Mouse (Mus musculus) CH12.LX (cell line): ENCODE results near the gene Rora. TPM values are rescaled to one million over a fixed set of nuclear protein-coding genes. Genes with fewer than 3 reads are reported as not detected.

Experiments used
- DNase-seq: peaks from one replicate; pipeline ENCODE4 v3.0.0-alpha.2; 2013; ENCODE audit errors: extremely low read depth
- H3K27ac ChIP-seq: 2 replicates; pipeline ENCODE4 v1.5.1; 2012; ENCODE audit warnings: low read depth, mild to moderate bottlenecking, control low read depth, moderate library complexity; ENCODE audit not compliant: insufficient read depth
- H3K27me3 ChIP-seq: replicated peaks from 2 replicates; pipeline ENCODE3; 2012; ENCODE audit warnings: inconsistent platforms
- H3K36me3 ChIP-seq, 2 experiments: replicated peaks in 1 of 2; 2 replicates each; pipeline versions ENCODE3 to v1.6.1; 2012; ENCODE audit warnings: inconsistent platforms in 1 of 2, low read length in 1 of 2, mild to moderate bottlenecking in 1 of 2, mixed read lengths in 1 of 2, moderate library complexity in 1 of 2; ENCODE audit not compliant: control insufficient read depth in 1 of 2, insufficient read depth in 1 of 2
- H3K4me1 ChIP-seq, 2 experiments: 2 replicates each; pipeline ENCODE4 v1.6.1; 2012; ENCODE audit warnings: inconsistent platforms in 1 of 2, moderate library complexity in 1 of 2; ENCODE audit not compliant: insufficient read depth in 2 of 2, control insufficient read depth in 1 of 2
- H3K4me2 ChIP-seq: 2 replicates; pipeline ENCODE4 v1.6.1; 2012; ENCODE audit warnings: low read depth, mild to moderate bottlenecking, control low read depth; ENCODE audit not compliant: poor library complexity, insufficient read depth, severe bottlenecking
- H3K4me3 ChIP-seq, 3 experiments: fragments of 150-350 bp in 1 of 3; sonication (generic) in 1 of 3; replicated peaks in 1 of 3; 2 replicates each; pipeline versions ENCODE3 to v1.5.1; 2011 to 2012; ENCODE audit warnings: low read depth in 2 of 3, low read length in 2 of 3, mild to moderate bottlenecking in 2 of 3, moderate library complexity in 2 of 3, control low read depth in 1 of 3, improper control_type of control experiment in 1 of 3, inconsistent platforms in 1 of 3, mixed read lengths in 1 of 3; ENCODE audit not compliant: poor library complexity in 1 of 3
- H3K79me2 ChIP-seq: replicated peaks from 2 replicates; pipeline ENCODE4 v1.6.1; 2012; ENCODE audit warnings: mild to moderate bottlenecking, moderate library complexity; ENCODE audit not compliant: control insufficient read depth, poor library complexity, insufficient read depth, severe bottlenecking; ENCODE audit errors: extremely low read depth
- H3K9ac ChIP-seq: 2 replicates; pipeline ENCODE4 v1.6.1; 2012; ENCODE audit warnings: low read depth, mild to moderate bottlenecking, control low read depth, moderate library complexity; ENCODE audit not compliant: insufficient read depth
- H3K9me3 ChIP-seq: replicated peaks from 2 replicates; pipeline ENCODE3; 2012; ENCODE audit warnings: low read length, inconsistent platforms, mixed read lengths
- CHD2 ChIP-seq: IDR thresholded peaks from 2 replicates; pipeline ENCODE4 v1.6.1; 2011; ENCODE audit warnings: low read length, improper control_type of control experiment
- KAT2A ChIP-seq: IDR thresholded peaks from 2 replicates; pipeline ENCODE4 v1.6.1; 2012; ENCODE audit warnings: low read length, improper control_type of control experiment, inconsistent platforms; ENCODE audit not compliant: insufficient replicate concordance
- MXI1 ChIP-seq: IDR thresholded peaks from 2 replicates; pipeline ENCODE4 v1.6.1; 2011; ENCODE audit warnings: mild to moderate bottlenecking, low read depth, low read length, improper control_type of control experiment
- POLR2AphosphoS2 ChIP-seq: IDR thresholded peaks from 2 replicates; pipeline ENCODE4 v1.6.1; 2011; ENCODE audit warnings: low read depth, low read length, improper control_type of control experiment
- RAD21 ChIP-seq: IDR thresholded peaks from 2 replicates; pipeline ENCODE4 v1.6.1; 2011; ENCODE audit warnings: low read depth, mild to moderate bottlenecking, low read length, improper control_type of control experiment, moderate library complexity
- RCOR1 ChIP-seq: conservative IDR thresholded peaks from 2 replicates; pipeline ENCODE4 v1.6.1; 2012; ENCODE audit warnings: low read depth, mild to moderate bottlenecking, inconsistent platforms, low read length, improper control_type of control experiment
- SMC3 ChIP-seq: IDR thresholded peaks from 2 replicates; pipeline ENCODE4 v1.6.1; 2011; ENCODE audit warnings: low read depth, low read length, improper control_type of control experiment
- USF1 ChIP-seq: IDR thresholded peaks from 2 replicates; pipeline ENCODE4 v1.6.1; 2014; ENCODE audit warnings: low read depth, mild to moderate bottlenecking, inconsistent platforms, low read length, improper control_type of control experiment
- dilution Hi-C: fragments of 300-500 bp; cut with MboI; formaldehyde crosslinking; loops from 2 replicates; pipeline ENCODE4 v1.14.3; 2020; ENCODE audit warnings: low sequenced_read_pairs; ENCODE audit not compliant: extremely low pct_unique_long_range_greater_than_20kb, extremely low pct_ligation_motif_present
- in situ Hi-C: fragments of 300-500 bp; cut with MboI; formaldehyde crosslinking; loops from 3 replicates; pipeline ENCODE4 v1.14.3; 2019; ENCODE audit warnings: low sequenced_read_pairs, low pct_ligation_motif_present, low pct_unique_long_range_greater_than_20kb, mixed read lengths
- polyA plus RNA-seq: library from polyadenylated mRNA; unstranded; fragments of >175 nt; gene quantifications from 2 replicates; pipeline ENCODE4 v1.2.1, GENCODE M21; 2012; ENCODE audit warnings: low read depth; ENCODE audit not compliant: insufficient read length
- total RNA-seq, 2 experiments: library from RNA; depleted of rRNA; stranded (reverse); fragments of 300-350 nt in 1 of 2; fragments of >200 nt in 1 of 2; gene quantifications; 2 replicates each; pipeline ENCODE4 v1.2.3; 2012 to 2014

The Rora gene
- total and polyA plus RNA-seq, 3 experiments: 0.36 to 0.66 (median 0.64) TPM

DNA sequence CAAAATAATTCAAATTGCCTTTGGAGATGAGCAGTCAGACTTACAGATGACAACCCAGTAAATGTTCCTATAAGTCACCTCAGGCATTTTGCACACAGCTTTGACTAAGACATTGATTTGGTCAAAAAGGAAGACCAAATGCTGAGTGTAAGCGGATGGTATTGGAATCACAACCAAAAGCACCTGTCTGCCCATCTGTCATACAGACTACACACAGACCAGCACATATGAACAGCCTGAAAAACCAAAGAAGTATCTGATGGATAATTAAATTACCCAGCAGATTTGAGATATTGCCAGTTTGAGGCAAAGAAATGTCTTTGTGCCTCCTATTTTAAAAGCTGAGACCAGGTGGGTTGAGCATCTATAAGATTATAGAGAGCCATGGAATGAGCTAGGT lies 161.1 kb downstream of the Rora start:
- Histone ChIP-seq H3K27ac (no peak overlapping the region), H3K4me3 (no peak overlapping the region), H3K27me3 (no peaks in the 10 kb centered on the region), H3K4me1 (no peaks in the 10 kb centered on the region), H3K9ac (no peak overlapping the region), H3K79me2 (no peaks in the 10 kb centered on the region), H3K36me3 (no peaks in the 10 kb centered on the region), H3K4me2 (no peak overlapping the region), H3K9me3 (peaks cover 19% of the 10 kb centered on the region)
- dilution Hi-C loops: no loop called here
- TF ChIP-seq POLR2AphosphoS2: no peak
- DNase-seq: no peak
- in situ Hi-C loops: no loop called here

DNA sequence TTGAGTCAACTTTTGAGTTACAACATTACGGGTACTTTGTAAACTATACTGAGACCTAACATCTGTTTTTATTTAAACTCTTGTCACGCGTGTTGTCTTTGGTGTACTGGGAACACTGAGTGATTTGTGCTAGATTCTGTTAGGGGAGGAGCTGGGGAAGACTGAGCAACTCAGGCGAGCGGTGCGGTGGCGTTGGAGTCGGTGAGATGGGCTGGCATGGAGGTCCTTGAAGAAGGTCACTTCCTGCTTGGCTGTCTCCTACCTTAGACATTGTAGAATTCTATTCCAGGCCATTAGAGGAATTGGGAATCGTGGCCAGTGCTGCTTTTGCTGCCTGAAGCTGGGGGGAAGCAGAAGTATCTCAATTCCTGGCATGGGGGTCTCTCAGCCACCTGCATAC lies 162.3 kb downstream of the Rora start:
- no peaks in the 10 kb centered on the region for H3K36me3 ChIP-seq
- H3K4me2 ChIP-seq: no peak overlapping the region
- dilution Hi-C loops: no loop called here
- DNase-seq: no peak
- in situ Hi-C loops: no loop called here
- no peaks in the 10 kb centered on the region for H3K4me1 ChIP-seq
- H3K27me3 ChIP-seq: no peaks in the 10 kb centered on the region
- H3K27ac ChIP-seq: no peak overlapping the region
- H3K4me3 ChIP-seq: no peak overlapping the region
- H3K79me2 ChIP-seq: no peaks in the 10 kb centered on the region
- peaks cover 27% of the 10 kb centered on the region for H3K9me3 ChIP-seq
- TF ChIP-seq POLR2AphosphoS2: no peak
- TF ChIP-seq MXI1: no peak
- no peak for TF ChIP-seq RAD21
- H3K9ac ChIP-seq: no peak overlapping the region

DNA sequence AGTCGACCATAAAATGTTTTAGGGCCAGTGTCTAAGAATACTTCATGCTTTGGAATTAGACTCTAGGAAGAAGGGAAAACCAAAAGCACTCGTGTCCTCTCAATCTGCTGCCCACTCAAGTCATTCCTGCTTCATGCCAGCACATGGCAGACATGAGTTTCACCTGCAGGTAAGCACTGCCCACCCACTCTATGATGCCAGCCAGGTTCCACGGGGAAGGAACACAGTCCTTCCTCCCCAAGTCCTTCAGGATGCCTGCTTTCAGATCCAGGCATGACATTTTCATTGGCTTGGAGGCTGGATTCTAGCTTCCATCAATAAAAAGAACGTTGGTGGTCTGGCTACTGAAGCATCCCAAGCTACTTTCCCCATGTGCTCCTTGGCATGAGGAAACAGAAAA lies 166.4 kb downstream of the Rora start:
- no peak for DNase-seq
- TF ChIP-seq CHD2 (no peak), RCOR1 (no peak), KAT2A (no peak), USF1 (no peak), SMC3 (no peak)
- TF ChIP-seq, all 38 proteins: peak for 0
- H3K4me1 ChIP-seq: no peaks in the 10 kb centered on the region
- no peak overlapping the region for H3K4me3 ChIP-seq
- no peak overlapping the region for H3K27ac ChIP-seq
- dilution Hi-C loops: no loop called here
- H3K27me3 ChIP-seq: no peaks in the 10 kb centered on the region
- peaks cover 30% of the 10 kb centered on the region for H3K9me3 ChIP-seq
- no peak overlapping the region for H3K9ac ChIP-seq
- no peak overlapping the region for H3K4me2 ChIP-seq
- no peaks in the 10 kb centered on the region for H3K79me2 ChIP-seq
- in situ Hi-C loops: no loop called here
- H3K36me3 ChIP-seq: no peaks in the 10 kb centered on the region
